Mouse (Mus musculus) embryonic facial prominence, embryonic 15.5 days (tissue): ENCODE measurements around the gene Chaf1a. TPM values are rescaled to one million over a fixed set of nuclear protein-coding genes. Genes with fewer than 3 reads are reported as not detected.

ENCODE experiments used
- polyA plus RNA-seq: library from polyadenylated mRNA; unstranded; fragments of >200 nt; fragmentation: Nextera tagmentation; extraction: Ambion mirVana; gene quantifications from 2 replicates; pipeline ENCODE4 v1.2.1, GENCODE M21; 2015

Gene Chaf1a
- polyA plus RNA-seq, 1 experiment from 2014 or later: 23.0 TPM

Other genes with a start within 250 kb of the Chaf1a start
- gene Zfp119a, start 161.5 kb upstream of the Chaf1a start, polyA plus RNA-seq: 8.7 and 10.1 TPM in 2 replicates
- gene Zfp959, start 148.3 kb upstream of the Chaf1a start, polyA plus RNA-seq: 12.2 and 12.7 TPM in 2 replicates
- 6.8 and 7.4 TPM in 2 replicates for gene Zfp119b, start 90.9 kb upstream of the Chaf1a start, polyA plus RNA-seq
- gene Ebi3, start 87.8 kb upstream of the Chaf1a start, polyA plus RNA-seq: 3.3 and 3.7 TPM in 2 replicates
- 22.8 and 26.0 TPM in 2 replicates for gene Yju2, start 81.3 kb upstream of the Chaf1a start, polyA plus RNA-seq
- 20.4 and 22.2 TPM in 2 replicates for gene Shd, start 70.0 kb upstream of the Chaf1a start, polyA plus RNA-seq
- gene Fsd1, start 53.9 kb upstream of the Chaf1a start, polyA plus RNA-seq: 12.5 and 16.8 TPM in 2 replicates
- gene Stap2, start 34.9 kb upstream of the Chaf1a start, polyA plus RNA-seq: 23.6 and 24.5 TPM in 2 replicates
- gene Mpnd, start 34.7 kb upstream of the Chaf1a start, polyA plus RNA-seq: 91.3 and 97.2 TPM in 2 replicates
- 194 and 201 TPM in 2 replicates for gene Sh3gl1, start 3.8 kb upstream of the Chaf1a start, polyA plus RNA-seq
- 46.4 and 51.6 TPM in 2 replicates for gene Ubxn6, start 34.6 kb downstream of the Chaf1a start, polyA plus RNA-seq
- gene Hdgfl2, start 39.2 kb downstream of the Chaf1a start, polyA plus RNA-seq: 112 and 119 TPM in 2 replicates
- 0.08 TPM in 1 of 2 replicates, not detected in the other for gene Plin4, start 69.4 kb downstream of the Chaf1a start, polyA plus RNA-seq
- gene Plin5, start 77.2 kb downstream of the Chaf1a start, polyA plus RNA-seq: 0.72 and 1.2 TPM in 2 replicates
- gene Lrg1, start 81.6 kb downstream of the Chaf1a start, polyA plus RNA-seq: 1.4 and 1.8 TPM in 2 replicates
- 4.2 and 4.6 TPM in 2 replicates for gene Sema6b, start 99.9 kb downstream of the Chaf1a start, polyA plus RNA-seq
- 13.9 and 14.5 TPM in 2 replicates for gene Tnfaip8l1, start 122.0 kb downstream of the Chaf1a start, polyA plus RNA-seq
- 102 and 108 TPM in 2 replicates for gene Mydgf, start 143.5 kb downstream of the Chaf1a start, polyA plus RNA-seq
- gene Dpp9, start 178.5 kb downstream of the Chaf1a start, polyA plus RNA-seq: 37.1 and 40.9 TPM in 2 replicates
- gene Fem1a, start 216.4 kb downstream of the Chaf1a start, polyA plus RNA-seq: 15.0 and 15.4 TPM in 2 replicates
- gene Ticam1, start 236.3 kb downstream of the Chaf1a start, polyA plus RNA-seq: 6.7 and 7.4 TPM in 2 replicates